Mouse (Mus musculus) forebrain, postnatal 0 days (tissue): Measurements from ENCODE around the gene Mast4. TPM values are rescaled to one million over a fixed set of nuclear protein-coding genes. Genes with fewer than 3 reads are reported as not detected.

Experiments used
- ATAC-seq: fragments of 200-750 bp; cut with Nextera tagmentation; 2 replicates; pipeline ENCODE4 v1.8.0; 2017; ENCODE audit warnings: mild to moderate bottlenecking, moderate library complexity
- DNase-seq: peaks from one replicate; pipeline ENCODE4 v3.0.0-alpha.2; 2015
- H3K27ac ChIP-seq: fragments of 300-500 bp; sonication (generic); 2 replicates; pipeline ENCODE4 v1.5.1; 2014; ENCODE audit warnings: low read depth, mild to moderate bottlenecking, antibody characterized with exemption, low read length, moderate library complexity, mixed read lengths
- H3K27me3 ChIP-seq: fragments of 300-500 bp; sonication (generic); 2 replicates; pipeline ENCODE4 v1.6.1; 2014; ENCODE audit warnings: mild to moderate bottlenecking, low read length, mixed read lengths; ENCODE audit not compliant: insufficient read depth
- H3K36me3 ChIP-seq: fragments of 300-500 bp; sonication (generic); 2 replicates; pipeline ENCODE4 v1.6.1; 2014; ENCODE audit warnings: mild to moderate bottlenecking, moderate library complexity; ENCODE audit not compliant: insufficient read depth
- H3K4me1 ChIP-seq: fragments of 300-500 bp; sonication (generic); 2 replicates; pipeline ENCODE4 v1.6.1; 2014; ENCODE audit warnings: antibody characterized with exemption; ENCODE audit not compliant: insufficient read depth
- H3K4me2 ChIP-seq: fragments of 300-500 bp; sonication (generic); 2 replicates; pipeline ENCODE4 v1.6.1; 2014; ENCODE audit warnings: low read depth, mild to moderate bottlenecking, moderate library complexity
- H3K4me3 ChIP-seq: fragments of 300-500 bp; sonication (generic); 2 replicates; pipeline ENCODE4 v1.5.1; 2014; ENCODE audit warnings: low read depth, low read length, mixed read lengths
- H3K9ac ChIP-seq: fragments of 300-500 bp; sonication (generic); 2 replicates; pipeline ENCODE4 v1.6.1; 2014; ENCODE audit warnings: mild to moderate bottlenecking
- H3K9me3 ChIP-seq: fragments of 300-500 bp; sonication (generic); 2 replicates; pipeline ENCODE4 v1.6.1; 2016; ENCODE audit warnings: low read length
- CTCF ChIP-seq: sonication (generic); IDR thresholded peaks from 2 replicates; pipeline ENCODE4 v1.5.1; 2016; ENCODE audit warnings: antibody characterized with exemption, control low read depth, low read depth
- WGBS: fragments of 180-500 bp; shearing (Covaris S2); extraction: QIAGEN DNeasy Blood & Tissue Kit; methylation state at CpG from one replicate; pipeline ENCODE4 v1.1.7; 2014; 5-methylcytosine and 5-hydroxymethylcytosine counted together
- polyA plus RNA-seq: library from polyadenylated mRNA; unstranded; fragments of >200 nt; fragmentation: Nextera tagmentation; extraction: Ambion mirVana; gene quantifications from 2 replicates; pipeline ENCODE4 v1.2.1, GENCODE M21; 2015
- total RNA-seq: library from RNA; depleted of rRNA; stranded (reverse); fragments of >200 nt; gene quantifications from 2 replicates; pipeline ENCODE4 v1.2.3, GENCODE M21; 2014

Mast4 gene
- total and polyA plus RNA-seq, 2 experiments from 2014 or later, result 17.2 to 40.1 TPM

DNA sequence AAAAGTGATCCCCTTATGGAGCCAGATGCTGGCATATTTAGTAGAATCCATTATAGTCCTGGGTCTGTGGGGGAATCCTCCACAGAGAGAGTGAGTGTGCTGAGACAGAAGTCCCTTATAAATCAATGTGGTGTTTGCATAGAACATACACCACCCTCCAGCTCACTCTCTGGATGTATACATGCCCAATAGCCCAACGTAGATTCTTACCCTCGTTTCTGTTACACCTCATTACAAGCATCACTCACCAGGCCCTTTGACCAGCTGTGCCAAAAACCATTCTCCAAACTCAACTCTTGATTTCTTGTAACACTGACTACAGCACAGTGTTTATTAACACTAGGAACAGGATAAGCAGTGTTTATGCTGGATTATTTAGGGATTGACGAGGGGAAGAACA, 72.2 kb downstream of the Mast4 start:
- TF ChIP-seq CTCF, result no peak

GRCm38 (mm10) chr13:103260414-103260813, 73.9 kb downstream of the Mast4 start:
- WGBS, result 90% methylated on average over 3 of the region's 3 CpGs
- Histone ChIP-seq H3K4me1 (no peaks in the 10 kb centered on the region), H3K36me3 (no peaks in the 10 kb centered on the region), H3K27ac (no peak overlapping the region), H3K9ac (no peak overlapping the region), H3K4me3 (no peak overlapping the region), H3K9me3 (no peaks in the 10 kb centered on the region), H3K4me2 (no peak overlapping the region), H3K27me3 (no peaks in the 10 kb centered on the region)
- no peak for ATAC-seq
- no peak for DNase-seq
- TF ChIP-seq CTCF, result no peak

More for the DNA sequence above, 72.2 kb downstream of the Mast4 start:
- Histone ChIP-seq H3K36me3 (no peaks in the 10 kb centered on the region), H3K4me3 (no peak overlapping the region), H3K9ac (no peak overlapping the region), H3K9me3 (no peaks in the 10 kb centered on the region), H3K27me3 (no peaks in the 10 kb centered on the region), H3K27ac (no peak overlapping the region), H3K4me1 (no peaks in the 10 kb centered on the region), H3K4me2 (no peak overlapping the region)
- ATAC-seq, result no peak
- DNase-seq, result no peak
- WGBS, result 41% methylated on average over 3 of the region's 3 CpGs

- H3K27me3 ChIP-seq, result no peaks in the 10 kb centered on the region
- no peak overlapping the region for H3K27ac ChIP-seq
- no peaks in the 10 kb centered on the region for H3K36me3 ChIP-seq
- no peak overlapping the region for H3K9ac ChIP-seq
- ATAC-seq, result no peak
- no peak overlapping the region for H3K4me3 ChIP-seq
- H3K4me1 ChIP-seq, result no peaks in the 10 kb centered on the region
- 77% methylated on average over 3 of the region's 3 CpGs for WGBS
- no peak for TF ChIP-seq CTCF
- no peak for DNase-seq
- no peak overlapping the region for H3K4me2 ChIP-seq
- no peaks in the 10 kb centered on the region for H3K9me3 ChIP-seq
Measured at GRCm38 (mm10) chr13:103258106-103258505, 76.2 kb downstream of the Mast4 start.

DNA sequence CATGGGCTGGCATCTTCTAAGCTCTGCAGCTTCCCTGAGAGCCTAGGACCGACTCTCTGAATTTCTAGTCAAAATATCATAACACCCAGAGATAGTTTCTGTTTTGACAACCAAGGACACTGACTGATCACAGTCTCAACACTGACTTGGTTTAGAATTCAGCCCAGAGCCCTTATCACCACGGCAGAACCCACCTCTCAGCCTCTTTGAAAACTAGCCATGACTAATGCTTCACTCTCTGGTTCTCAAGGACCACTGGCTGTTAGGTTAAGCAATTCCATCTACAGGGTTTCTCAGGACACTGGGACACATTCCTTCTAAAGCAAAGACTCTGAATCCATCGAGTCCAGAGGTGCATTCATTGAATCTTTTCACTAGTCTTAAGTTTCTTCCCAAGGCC, 79.4 kb downstream of the Mast4 start:
- no peak overlapping the region for H3K9ac ChIP-seq
- H3K4me3 ChIP-seq, result no peak overlapping the region
- no peak overlapping the region for H3K27ac ChIP-seq
- no peak overlapping the region for H3K4me2 ChIP-seq
- no peaks in the 10 kb centered on the region for H3K27me3 ChIP-seq
- H3K9me3 ChIP-seq, result no peaks in the 10 kb centered on the region
- no peaks in the 10 kb centered on the region for H3K36me3 ChIP-seq
- no peaks in the 10 kb centered on the region for H3K4me1 ChIP-seq
- ATAC-seq (no peak), DNase-seq (no peak)
- WGBS, result 80% methylated on average over 3 of the region's 3 CpGs
- TF ChIP-seq CTCF, result no peak

DNA sequence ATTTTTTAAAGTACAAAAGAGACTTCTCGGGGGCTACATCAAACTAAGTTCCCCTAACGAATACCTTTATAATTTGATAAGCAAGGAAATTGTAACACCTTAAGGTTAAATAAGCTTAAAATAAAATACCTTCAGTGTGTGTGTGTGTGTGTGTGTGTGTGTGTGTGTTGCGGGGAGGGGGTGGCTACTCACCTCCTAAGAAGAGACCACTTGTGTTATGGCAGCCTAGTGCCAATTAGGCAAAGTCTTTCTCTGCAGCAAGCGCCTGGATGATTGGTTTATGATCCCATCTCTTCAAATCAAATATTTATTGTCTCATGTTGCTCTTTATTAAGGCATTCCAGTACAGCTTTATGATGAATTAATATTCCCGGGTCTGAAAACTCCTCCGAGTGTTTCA, 81.2 kb downstream of the Mast4 start:
- no peak overlapping the region for H3K4me2 ChIP-seq
- H3K36me3 ChIP-seq, result no peaks in the 10 kb centered on the region
- H3K4me1 ChIP-seq, result no peaks in the 10 kb centered on the region
- TF ChIP-seq CTCF, result no peak
- no peaks in the 10 kb centered on the region for H3K27me3 ChIP-seq
- no peak overlapping the region for H3K27ac ChIP-seq
- H3K9me3 ChIP-seq, result no peaks in the 10 kb centered on the region
- WGBS, result 93% methylated on average over 6 of the region's 6 CpGs
- no peak overlapping the region for H3K4me3 ChIP-seq
- no peak for DNase-seq
- no peak for ATAC-seq
- H3K9ac ChIP-seq, result no peak overlapping the region

- H3K9me3 ChIP-seq, result no peaks in the 10 kb centered on the region
- no peaks in the 10 kb centered on the region for H3K27me3 ChIP-seq
- no peaks in the 10 kb centered on the region for H3K4me1 ChIP-seq
- DNase-seq (no peak), ATAC-seq (peak; percentile 87)
- no peak overlapping the region for H3K4me2 ChIP-seq
- no peak overlapping the region for H3K9ac ChIP-seq
- H3K27ac ChIP-seq, result no peak overlapping the region
- no peaks in the 10 kb centered on the region for H3K36me3 ChIP-seq
- 19% methylated on average over 14 of the region's 14 CpGs for WGBS
- no peak overlapping the region for H3K4me3 ChIP-seq
- no peak for TF ChIP-seq CTCF
Measured at GRCm38 (mm10) chr13:103248102-103249054, 85.9 kb downstream of the Mast4 start.

- ATAC-seq (no peak), DNase-seq (no peak)
- no peaks in the 10 kb centered on the region for H3K36me3 ChIP-seq
- H3K9ac ChIP-seq, result no peak overlapping the region
- no peak overlapping the region for H3K4me2 ChIP-seq
- H3K27ac ChIP-seq, result no peak overlapping the region
- 84% methylated on average over 5 of the region's 5 CpGs for WGBS
- H3K27me3 ChIP-seq, result no peaks in the 10 kb centered on the region
- H3K4me1 ChIP-seq, result no peaks in the 10 kb centered on the region
- no peak overlapping the region for H3K4me3 ChIP-seq
- TF ChIP-seq CTCF, result no peak
- no peaks in the 10 kb centered on the region for H3K9me3 ChIP-seq
Measured at GRCm38 (mm10) chr13:103246973-103247718, 87.2 kb downstream of the Mast4 start.
